ENCODE assay signal across 9 mouse cellular contexts in the genomic region with DNA sequence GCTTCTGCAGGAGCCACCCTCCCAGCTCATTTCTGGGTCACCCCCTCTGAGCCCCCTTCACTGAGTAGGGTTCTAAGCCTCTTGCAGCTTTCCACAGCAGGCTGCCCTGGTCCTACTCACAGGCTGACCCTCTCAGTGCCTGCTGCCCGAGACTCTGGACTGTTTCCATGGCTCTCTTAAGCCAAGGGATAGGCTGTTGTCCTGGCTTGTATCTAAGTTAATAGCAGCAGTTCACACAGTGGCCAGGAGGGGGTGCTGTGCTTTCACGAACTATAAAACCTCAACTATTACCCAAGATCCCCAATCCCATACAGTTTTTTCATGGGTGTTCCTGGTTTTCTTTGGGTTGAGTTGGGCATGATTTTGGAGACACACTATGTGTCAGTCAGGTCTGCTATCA. TPM values are rescaled to one million over a fixed set of nuclear protein-coding genes. Genes with fewer than 3 reads are reported as not detected.
DNase-seq lines count a peak whose midpoint lies in the region; ATAC-seq and TF ChIP-seq lines count a peak whose summit lies in the region.
"Had no signal": no experiment of that assay in that cellular context is flagged by ENCODE, and none has a peak within 500 bp of the region (broad histone marks: within the 10 kb centered on the region; RNA-seq: fewer than 3 reads in every experiment).

No protein-coding gene starts in this region.

- no peaks in the 10 kb centered on the region for H3K9me3 ChIP-seq in forebrain, embryonic 14.5 days (replicated peaks; ENCODE audit: control insufficient read depth, low read length)
- H3K9me3 ChIP-seq in forebrain, embryonic 15.5 days: no peaks in the 10 kb centered on the region
- H3K9me3 ChIP-seq in lung, postnatal 0 days (ENCODE audit: low read length): no peaks in the 10 kb centered on the region
- H3K9me3 ChIP-seq: neural tube, embryonic 12.5 days had no signal

- TF ChIP-seq CTCF in lung, postnatal 0 days (IDR thresholded peaks at IDR 0.05): peak; percentile 79

- H3K4me1 ChIP-seq in forebrain, embryonic 14.5 days (ENCODE audit: control insufficient read depth, insufficient read depth, low read length): no peaks in the 10 kb centered on the region
- H3K4me1 ChIP-seq in forebrain, embryonic 15.5 days: no peaks in the 10 kb centered on the region
- no peaks in the 10 kb centered on the region for H3K4me1 ChIP-seq in lung, postnatal 0 days (ENCODE audit: insufficient read depth, low read depth, low read length)
- H3K4me1 ChIP-seq: neural tube, embryonic 12.5 days had no signal

- H3K4me3 ChIP-seq in forebrain, embryonic 14.5 days (ENCODE audit: low read depth, low read length): no peak overlapping the region
- H3K4me3 ChIP-seq in forebrain, embryonic 15.5 days: no peak overlapping the region
- H3K4me3 ChIP-seq in lung, postnatal 0 days (ENCODE audit: low read depth, low read length): no peak overlapping the region
- H3K4me3 ChIP-seq: neural tube, embryonic 12.5 days had no signal

- TF ChIP-seq EP300 in lung, postnatal 0 days (IDR thresholded peaks at IDR 0.05): no peak

- no peaks in the 10 kb centered on the region for H3K36me3 ChIP-seq in forebrain, embryonic 14.5 days (ENCODE audit: control insufficient read depth, insufficient read depth, low read length)
- H3K36me3 ChIP-seq in forebrain, embryonic 15.5 days: no peaks in the 10 kb centered on the region
- no peaks in the 10 kb centered on the region for H3K36me3 ChIP-seq in lung, postnatal 0 days (ENCODE audit: insufficient read depth, low read length)
- H3K36me3 ChIP-seq: neural tube, embryonic 12.5 days had no signal

- H3K9ac ChIP-seq in forebrain, embryonic 14.5 days (ENCODE audit: low read length): no peak overlapping the region
- H3K9ac ChIP-seq in forebrain, embryonic 15.5 days (replicated peaks): no peak overlapping the region
- H3K9ac ChIP-seq in lung, postnatal 0 days (replicated peaks; ENCODE audit: low read depth): no peak overlapping the region
- H3K9ac ChIP-seq: neural tube, embryonic 12.5 days had no signal

- no peaks in the 10 kb centered on the region for H3K27me3 ChIP-seq in forebrain, embryonic 14.5 days (replicated peaks; ENCODE audit: control insufficient read depth, insufficient read depth, low read length)
- no peaks in the 10 kb centered on the region for H3K27me3 ChIP-seq in forebrain, embryonic 15.5 days
- no peaks in the 10 kb centered on the region for H3K27me3 ChIP-seq in lung, postnatal 0 days (replicated peaks; ENCODE audit: insufficient read depth, low read length)
- H3K27me3 ChIP-seq: neural tube, embryonic 12.5 days had no signal

- no peak overlapping the region for H3K4me2 ChIP-seq in forebrain, embryonic 14.5 days (ENCODE audit: low read length)
- H3K4me2 ChIP-seq in forebrain, embryonic 15.5 days (replicated peaks): no peak overlapping the region
- H3K4me2 ChIP-seq in lung, postnatal 0 days (replicated peaks; ENCODE audit: low read depth, low read length): no peak overlapping the region
- H3K4me2 ChIP-seq: neural tube, embryonic 12.5 days had no signal

- 29% methylated on average over 2 of the region's 2 CpGs for WGBS in forebrain, embryonic 14.5 days
- WGBS in forebrain, embryonic 15.5 days: 18% methylated on average over 2 of the region's 2 CpGs
- 23% methylated on average over 2 of the region's 2 CpGs for WGBS in lung, postnatal 0 days

- peak; percentile 56 for DNase-seq in forebrain, embryonic 14.5 days (ENCODE audit: low spot score)
- peak; percentile 14 for DNase-seq in ovary, postnatal 36 days (ENCODE audit: low spot score)
- no peak for DNase-seq in ovary, postnatal 10 days (ENCODE audit: low spot score)
- peak; percentile 59 for DNase-seq in cerebellum, adult 9-10 months
- peak; percentile 26 to 72 for DNase-seq in kidney, adult 8-10 months
- peak; percentile 52 for DNase-seq in lung, postnatal 0 days (ENCODE audit: low spot score)
- peak; percentile 44 to 82 for DNase-seq in spleen, postnatal 4 days (ENCODE audit: low spot score in 2 of 2)

- no peak overlapping the region for H3K27ac ChIP-seq in forebrain, embryonic 14.5 days (ENCODE audit: low read depth, low read length)
- H3K27ac ChIP-seq in forebrain, embryonic 15.5 days (replicated peaks): no peak overlapping the region
- no peak overlapping the region for H3K27ac ChIP-seq in lung, postnatal 0 days (ENCODE audit: low read length)
- H3K27ac ChIP-seq: neural tube, embryonic 12.5 days had no signal

- ATAC-seq in forebrain, embryonic 14.5 days: no peak
- ATAC-seq in forebrain, embryonic 15.5 days (replicated peaks): no peak
- peak; percentile 38; the same call in 1 of the 2 replicates for ATAC-seq in lung, postnatal 0 days

RNA-seq across cellular contexts. Expression of gene Oas1e, which starts 2.3 kb away (rescaled TPM):
- 0.13 TPM in 1 of 2 replicates, not detected in the other for polyA plus RNA-seq in forebrain, embryonic 14.5 days (2014; fragmentation: Nextera tagmentation; extraction: Ambion mirVana)
- 0.26 TPM in 1 of 2 replicates, not detected in the other for polyA plus RNA-seq in forebrain, embryonic 15.5 days (2015; fragmentation: Nextera tagmentation; extraction: Ambion mirVana)
- 0.30 and 0.60 TPM in 2 replicates for polyA plus RNA-seq in lung, postnatal 0 days (2015; fragmentation: Nextera tagmentation; extraction: Ambion mirVana)
- polyA plus RNA-seq: neural tube, embryonic 12.5 days had no signal

RNA-seq across cellular contexts. Expression of gene Oas3, which starts 15.6 kb away (rescaled TPM):
- 0.19 and 0.27 TPM in 2 replicates for polyA plus RNA-seq in forebrain, embryonic 14.5 days (2014; fragmentation: Nextera tagmentation; extraction: Ambion mirVana)
- polyA plus RNA-seq in forebrain, embryonic 15.5 days (2015; fragmentation: Nextera tagmentation; extraction: Ambion mirVana): 0.22 and 0.40 TPM in 2 replicates
- 0.20 and 0.31 TPM in 2 replicates for polyA plus RNA-seq in lung, postnatal 0 days (2015; fragmentation: Nextera tagmentation; extraction: Ambion mirVana)

RNA-seq across cellular contexts. Expression of gene Oas1c, which starts 19.3 kb away (rescaled TPM):
- 0.38 and 0.45 TPM in 2 replicates for polyA plus RNA-seq in forebrain, embryonic 14.5 days (2014; fragmentation: Nextera tagmentation; extraction: Ambion mirVana)
- 0.20 and 0.41 TPM in 2 replicates for polyA plus RNA-seq in forebrain, embryonic 15.5 days (2015; fragmentation: Nextera tagmentation; extraction: Ambion mirVana)
- polyA plus RNA-seq in lung, postnatal 0 days (2015; fragmentation: Nextera tagmentation; extraction: Ambion mirVana): 1.5 and 1.7 TPM in 2 replicates

RNA-seq across cellular contexts. Expression of gene Oas2, which starts 43.4 kb away (rescaled TPM):
- polyA plus RNA-seq in forebrain, embryonic 14.5 days (2014; fragmentation: Nextera tagmentation; extraction: Ambion mirVana): 0.11 and 0.42 TPM in 2 replicates
- 0.08 and 0.14 TPM in 2 replicates for polyA plus RNA-seq in forebrain, embryonic 15.5 days (2015; fragmentation: Nextera tagmentation; extraction: Ambion mirVana)
- polyA plus RNA-seq in lung, postnatal 0 days (2015; fragmentation: Nextera tagmentation; extraction: Ambion mirVana): 0.21 and 0.31 TPM in 2 replicates

RNA-seq across cellular contexts. Expression of gene Oas1f, which starts 54.1 kb away (rescaled TPM):
- polyA plus RNA-seq in forebrain, embryonic 14.5 days (2014; fragmentation: Nextera tagmentation; extraction: Ambion mirVana): not detected in 2 replicates
- polyA plus RNA-seq in forebrain, embryonic 15.5 days (2015; fragmentation: Nextera tagmentation; extraction: Ambion mirVana): not detected in 2 replicates
- polyA plus RNA-seq in lung, postnatal 0 days (2015; fragmentation: Nextera tagmentation; extraction: Ambion mirVana): not detected in 2 replicates
- polyA plus RNA-seq: neural tube, embryonic 12.5 days had no signal
